Mouse (Mus musculus): ENCODE measurements around the gene Pdha1.
A peak's percentile ranks its signal among the peaks of the same experiment; 100 is the strongest.

The Pdha1 gene

GRCm38 (mm10) chrX:160137861-160138717 lies at the start of gene Pdha1:
Pdha1 (minus strand) TSS chrX:160138413.
- DNase-seq = peak; percentile 87

DNA sequence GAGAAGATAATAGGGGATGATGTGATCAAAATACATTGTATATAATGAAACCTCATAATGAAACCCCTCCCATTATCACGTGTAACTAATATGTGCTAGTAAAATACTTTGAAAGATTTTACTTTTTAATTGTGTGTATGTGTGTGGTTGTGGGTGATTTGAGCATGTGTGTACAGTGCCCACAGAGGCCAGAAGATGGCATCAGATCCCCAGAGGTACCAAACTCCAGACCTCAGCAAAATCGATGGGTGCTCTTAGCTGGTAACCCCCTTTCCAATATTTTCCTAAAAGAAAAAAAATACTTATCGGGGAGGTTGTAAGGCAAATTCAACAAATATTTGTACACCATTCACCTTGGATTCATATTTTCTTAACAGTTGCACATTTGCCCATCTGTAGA lies 40.8 kb upstream of the Pdha1 start:
- DNase-seq = no peak

GRCm38 (mm10) chrX:160170150-160170549 lies 31.9 kb upstream of the Pdha1 start:
- DNase-seq = peak; percentile 74

GRCm38 (mm10) chrX:160166246-160166985 lies 28.2 kb upstream of the Pdha1 start:
- no peak for DNase-seq

GRCm38 (mm10) chrX:160164259-160164658 lies 26.0 kb upstream of the Pdha1 start:
- no peak for DNase-seq

DNA sequence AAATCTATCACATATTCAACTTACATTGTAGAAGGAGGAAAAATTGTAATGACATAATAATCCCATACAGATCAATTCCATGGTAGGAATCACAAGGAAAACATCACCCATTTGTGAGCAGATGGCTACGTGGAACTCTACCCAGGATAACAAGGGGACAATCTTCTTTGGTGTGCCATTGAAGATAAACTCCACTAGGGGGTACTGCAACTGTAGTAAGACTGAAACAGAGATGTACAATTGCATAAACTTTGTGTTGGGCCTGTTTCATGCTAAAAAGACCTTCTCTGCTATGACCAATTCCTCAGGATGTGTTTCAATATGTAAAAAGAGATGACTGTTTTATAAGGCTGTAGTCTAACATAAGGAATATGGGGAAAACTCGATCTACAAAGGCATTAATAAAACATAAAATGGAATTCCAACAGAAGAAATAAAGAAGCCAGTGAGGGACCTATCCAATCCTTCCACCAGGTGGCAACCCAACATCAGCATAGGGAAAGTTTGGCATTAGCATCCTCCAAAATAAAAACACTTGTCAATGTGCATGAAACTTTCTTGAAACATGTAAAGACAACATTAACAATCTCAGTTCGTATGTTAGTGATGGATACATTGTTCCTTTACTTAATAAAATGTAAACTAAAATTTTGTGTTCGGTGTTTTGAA lies 15.1 kb upstream of the Pdha1 start:
- no peak for DNase-seq

GRCm38 (mm10) chrX:160148859-160149258 lies 10.6 kb upstream of the Pdha1 start:
- no peak for DNase-seq

DNA sequence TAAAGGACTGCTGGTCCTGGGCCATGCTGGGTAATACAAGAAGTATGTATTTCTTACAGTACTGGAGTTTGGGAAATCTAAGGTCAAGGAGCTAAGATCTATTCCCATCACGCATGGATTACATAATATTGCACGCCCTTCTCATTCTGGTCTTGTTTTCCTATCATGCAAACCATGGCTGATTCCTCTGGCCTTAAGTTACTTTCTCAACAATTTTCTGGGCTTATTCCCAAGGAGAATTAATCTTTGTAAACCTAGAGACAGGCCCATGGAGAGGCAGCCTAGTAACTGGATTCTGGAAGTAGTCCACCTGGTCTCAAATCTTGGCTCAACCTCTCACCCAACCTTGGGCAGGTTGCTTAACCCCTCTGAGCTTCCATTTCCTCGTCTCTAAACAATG lies 9.2 kb upstream of the Pdha1 start:
- DNase-seq = no peak

DNA sequence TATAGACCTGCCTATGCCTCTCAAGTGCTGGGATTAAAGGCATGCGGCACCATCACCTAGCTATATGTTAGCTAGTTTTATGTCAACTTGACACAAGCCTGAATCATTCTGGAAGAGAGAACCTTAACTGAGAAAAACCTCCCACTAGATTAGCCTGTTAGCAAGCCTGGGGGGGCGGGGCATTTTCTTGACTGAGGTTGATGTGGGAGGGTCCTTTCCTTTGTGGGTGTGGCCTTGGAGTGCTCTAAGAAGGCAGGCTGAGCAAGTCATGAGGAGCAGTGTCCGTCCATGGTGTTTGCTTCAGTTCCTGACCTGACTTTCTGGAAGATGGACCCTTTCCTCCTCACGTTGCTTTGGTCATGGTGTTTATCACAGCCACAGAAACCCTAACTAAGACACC lies 8.6 kb upstream of the Pdha1 start:
- no peak for DNase-seq

GRCm38 (mm10) chrX:160137177-160137860 lies 894 bp downstream of the Pdha1 start:
- no peak for DNase-seq

GRCm38 (mm10) chrX:160136153-160136552 lies 2.1 kb downstream of the Pdha1 start:
- DNase-seq = no peak

GRCm38 (mm10) chrX:160135719-160136118 lies 2.5 kb downstream of the Pdha1 start:
- no peak for DNase-seq

DNA sequence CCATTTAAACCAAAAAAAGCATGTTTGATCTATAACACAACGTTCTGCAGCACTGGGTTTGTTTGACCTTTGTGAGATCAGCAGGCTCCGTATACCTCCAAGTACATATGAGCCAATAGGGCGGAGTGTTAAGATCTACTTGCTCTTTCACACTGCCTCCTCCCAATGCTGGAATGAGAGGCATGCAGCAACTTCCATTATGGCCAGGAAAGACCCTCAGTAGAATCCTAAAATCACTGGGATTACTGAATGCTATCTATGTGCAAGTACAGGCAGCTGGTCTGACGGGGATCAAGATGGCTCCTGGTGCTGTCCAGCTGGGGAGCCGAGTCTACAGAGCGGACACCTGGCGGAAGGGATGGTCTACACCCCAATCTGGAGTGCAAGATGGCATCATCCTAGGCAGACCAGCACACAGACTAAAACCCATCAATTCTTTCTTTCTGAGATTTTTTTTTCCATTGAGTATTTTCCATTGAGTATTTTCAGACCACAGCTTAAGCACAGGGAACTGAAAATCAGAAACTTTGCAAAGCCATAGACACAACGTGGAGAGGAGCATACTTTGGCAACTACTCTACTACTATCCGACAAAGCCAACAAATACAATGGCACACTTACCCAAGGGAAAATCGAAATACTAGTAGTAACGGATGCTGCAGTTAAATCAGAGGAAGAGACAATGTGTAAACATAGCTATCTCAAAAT lies 3.9 kb downstream of the Pdha1 start:
- no peak for DNase-seq

GRCm38 (mm10) chrX:160116658-160117057 lies 21.6 kb downstream of the Pdha1 start:
- peak; percentile 54 for DNase-seq

DNA sequence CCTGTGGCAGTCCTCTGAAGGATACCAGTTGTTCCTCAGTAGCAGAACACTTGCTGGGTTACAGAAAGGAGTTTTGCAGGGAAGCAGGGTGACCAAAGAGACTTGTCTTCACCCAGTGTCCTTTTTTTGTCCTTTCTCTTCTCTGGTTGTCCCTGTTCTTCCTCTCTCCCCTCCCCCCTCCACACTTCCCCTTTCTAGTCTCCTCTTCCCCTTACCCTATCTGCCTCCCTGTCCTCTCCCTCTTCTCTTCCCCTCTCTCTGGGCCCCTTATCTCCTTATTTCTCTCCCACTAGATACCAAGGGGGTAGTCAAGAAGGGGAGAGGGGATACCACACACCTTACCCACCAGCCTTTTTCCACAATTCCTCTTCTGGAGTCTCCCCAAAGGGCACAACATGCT lies 22.1 kb downstream of the Pdha1 start:
- DNase-seq = no peak

GRCm38 (mm10) chrX:160113777-160114176 lies 24.4 kb downstream of the Pdha1 start:
- no peak for DNase-seq

GRCm38 (mm10) chrX:160107817-160108216 lies 30.4 kb downstream of the Pdha1 start:
- DNase-seq = no peak

DNA sequence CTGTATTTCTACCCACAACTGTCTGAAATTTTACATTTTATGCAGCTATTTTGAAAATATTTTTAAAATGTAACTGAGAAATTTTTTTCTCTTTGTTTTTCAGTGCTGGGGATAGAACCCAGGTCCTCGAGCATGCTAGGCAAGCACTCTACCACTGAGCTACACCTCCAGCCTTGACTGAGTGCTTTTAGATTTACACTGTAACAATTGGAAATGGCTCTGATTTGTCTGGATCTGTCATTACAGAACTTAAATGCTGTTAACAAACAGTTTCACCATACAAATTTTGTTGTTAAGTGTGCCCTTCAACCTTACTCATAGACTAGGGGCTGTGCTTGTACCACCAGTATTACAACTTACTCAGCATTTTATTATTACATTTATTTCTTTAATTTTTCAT lies 46.2 kb downstream of the Pdha1 start:
- DNase-seq = no peak

All from kidney, adult 18-20 months (tissue).